Mouse (Mus musculus) bone marrow, adult 2 months (tissue): Measurements from ENCODE around the gene Hoxd3. TPM values are rescaled to one million over a fixed set of nuclear protein-coding genes. Genes with fewer than 3 reads are reported as not detected.

Source experiments
- H3K27ac ChIP-seq: fragments of 200-500 bp; 2 replicates; pipeline ENCODE4 v1.5.1; 2012; ENCODE audit warnings: low read depth, mild to moderate bottlenecking, control low read depth, inconsistent platforms, low read length; ENCODE audit not compliant: control insufficient read depth, poor library complexity, insufficient read depth
- H3K4me1 ChIP-seq: fragments of 200-500 bp; 2 replicates; pipeline ENCODE4 v1.6.1; 2011; ENCODE audit warnings: low read length; ENCODE audit not compliant: control insufficient read depth, insufficient read depth
- H3K4me3 ChIP-seq: fragments of 200-500 bp; replicated peaks from 2 replicates; pipeline ENCODE3; 2011; ENCODE audit warnings: mild to moderate bottlenecking, low read depth, low read length, control low read depth; ENCODE audit not compliant: control insufficient read depth
- CTCF ChIP-seq: fragments of 200-500 bp; IDR thresholded peaks from 2 replicates; pipeline ENCODE4 v1.5.1; 2011; ENCODE audit warnings: low read length, control low read depth; ENCODE audit not compliant: control insufficient read depth, insufficient read depth
- POLR2A ChIP-seq: fragments of 200-500 bp; IDR thresholded peaks from 2 replicates; pipeline ENCODE4 v1.6.1; 2011; ENCODE audit warnings: low read depth, mild to moderate bottlenecking, control low read depth, low read length, borderline replicate concordance; ENCODE audit not compliant: control insufficient read depth
- WGBS: fragments of 180-500 bp; shearing (Covaris S2); methylation state at CpG from one replicate; pipeline ENCODE4 v1.1.7; 2018; 5-methylcytosine and 5-hydroxymethylcytosine counted together
- polyA plus RNA-seq: library from polyadenylated mRNA; stranded (reverse); fragments of >200 nt; gene quantifications from 2 replicates; pipeline ENCODE4 v1.2.4, GENCODE M21; 2011; ENCODE audit warnings: low replicate concordance; ENCODE audit not compliant: missing spikeins, insufficient read depth, insufficient read length

The Hoxd3 gene
- polyA plus RNA-seq, 1 experiment, result not detected

- Histone ChIP-seq H3K4me1 (no peaks in the 10 kb centered on the region), H3K27ac (no peak overlapping the region; the same call in 1 of the 2 replicates), H3K4me3 (no peak overlapping the region)
- no peak for TF ChIP-seq POLR2A
- no peak for TF ChIP-seq CTCF
- WGBS, result under 1% methylated on average over 60 of the region's 66 CpGs
Measured at GRCm38 (mm10) chr2:74704999-74705466, 6.7 kb upstream of the Hoxd3 start.

DNA sequence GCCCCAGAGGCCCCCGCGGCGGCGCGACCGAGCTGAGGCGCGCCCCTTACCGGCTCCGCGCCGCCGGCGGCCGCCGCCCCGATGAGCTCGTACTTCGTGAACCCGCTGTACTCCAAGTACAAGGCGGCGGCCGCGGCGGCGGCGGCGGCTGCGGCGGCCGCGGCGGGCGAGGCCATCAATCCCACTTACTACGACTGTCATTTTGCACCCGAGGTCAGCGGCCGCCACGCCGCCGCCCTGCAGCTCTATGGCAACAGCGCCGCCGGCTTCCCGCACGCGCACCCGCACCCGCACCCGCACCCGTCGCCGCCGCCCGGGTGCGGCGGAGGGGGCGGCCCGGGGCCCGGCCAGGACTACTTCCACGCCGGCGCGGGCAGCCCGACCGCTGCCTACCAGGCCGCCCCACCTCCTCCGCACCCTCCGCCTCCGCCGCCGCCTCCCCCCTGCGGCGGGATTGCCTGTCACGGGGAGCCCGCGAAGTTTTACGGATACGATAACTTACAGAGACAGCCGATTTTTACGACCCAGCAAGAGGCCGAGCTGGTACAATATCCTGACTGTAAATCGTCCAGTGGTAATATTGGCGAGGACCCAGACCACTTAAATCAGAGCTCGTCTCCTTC lies 6.1 kb upstream of the Hoxd3 start:
- TF ChIP-seq POLR2A, result no peak
- TF ChIP-seq CTCF, result no peak
- no peak overlapping the region for H3K27ac ChIP-seq
- H3K4me1 ChIP-seq, result no peaks in the 10 kb centered on the region
- H3K4me3 ChIP-seq, result no peak overlapping the region
- WGBS, result 1% methylated on average over 83 of the region's 85 CpGs

- Histone ChIP-seq H3K4me1 (no peaks in the 10 kb centered on the region), H3K4me3 (no peak overlapping the region), H3K27ac (no peak overlapping the region)
- no peak for TF ChIP-seq CTCF
- TF ChIP-seq POLR2A, result no peak
- 8% methylated on average over 13 of the region's 13 CpGs for WGBS
Measured at GRCm38 (mm10) chr2:74706393-74706960, 5.2 kb upstream of the Hoxd3 start.

DNA sequence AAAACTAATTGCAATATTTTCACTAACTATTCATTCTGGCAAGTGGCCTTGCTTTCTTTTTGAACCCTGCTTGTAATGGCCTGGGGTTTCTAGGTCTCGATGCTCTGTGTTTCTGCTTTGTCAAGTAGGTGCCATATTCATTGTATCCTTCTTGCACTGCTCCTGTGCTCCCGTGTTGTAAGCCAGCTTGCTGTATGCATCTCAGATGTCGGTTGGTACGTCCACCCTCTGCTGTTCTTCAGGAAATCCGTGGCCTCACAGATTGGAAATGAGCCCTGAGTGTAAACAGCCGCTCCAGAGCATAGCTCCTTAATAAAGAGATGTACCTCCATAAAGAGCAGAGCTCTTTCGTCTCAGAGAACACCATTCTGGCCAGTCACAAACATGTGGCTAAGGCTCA lies 4.1 kb upstream of the Hoxd3 start:
- H3K4me1 ChIP-seq, result no peaks in the 10 kb centered on the region
- no peak for TF ChIP-seq CTCF
- TF ChIP-seq POLR2A, result no peak
- H3K4me3 ChIP-seq, result no peak overlapping the region
- WGBS, result 25% methylated on average over 7 of the region's 7 CpGs
- H3K27ac ChIP-seq, result no peak overlapping the region

DNA sequence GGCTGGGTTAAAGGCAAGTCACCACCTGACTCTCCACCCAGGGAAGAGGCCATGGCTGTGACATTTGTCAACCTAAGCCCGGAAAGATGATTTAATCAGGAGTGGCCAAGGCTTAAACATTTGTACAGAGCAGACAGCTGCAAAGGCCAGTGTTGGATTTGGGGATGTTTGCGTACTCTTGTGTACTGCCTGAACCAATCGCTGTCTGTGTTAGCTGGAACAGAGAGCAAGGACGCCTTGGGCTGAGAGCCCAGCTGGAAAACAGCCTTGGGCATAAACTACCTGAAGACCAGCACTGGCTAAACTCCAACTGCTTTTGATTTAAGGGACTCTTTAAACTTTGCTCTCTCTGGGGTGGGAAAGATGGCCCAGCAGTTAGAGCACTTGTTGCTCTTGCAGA lies 3.1 kb upstream of the Hoxd3 start:
- Histone ChIP-seq H3K4me1 (no peaks in the 10 kb centered on the region), H3K27ac (no peak overlapping the region), H3K4me3 (no peak overlapping the region)
- TF ChIP-seq POLR2A (no peak), CTCF (no peak)
- 66% methylated on average over 4 of the region's 4 CpGs for WGBS

- Histone ChIP-seq H3K27ac (no peak overlapping the region), H3K4me1 (no peaks in the 10 kb centered on the region), H3K4me3 (no peak overlapping the region)
- TF ChIP-seq POLR2A (no peak), CTCF (no peak)
- 18% methylated on average over 5 of the region's 5 CpGs for WGBS
Measured at GRCm38 (mm10) chr2:74709465-74710419, 2.0 kb upstream of the Hoxd3 start.

GRCm38 (mm10) chr2:74710929-74711543 lies 691 bp upstream of the Hoxd3 start:
- 10% methylated on average over 16 of the region's 16 CpGs for WGBS
- no peaks in the 10 kb centered on the region; the same call in 1 of the 2 replicates for H3K4me1 ChIP-seq
- TF ChIP-seq CTCF (no peak), POLR2A (no peak)

More at GRCm38 (mm10) chr2:74710929-74711543, 691 bp upstream of the Hoxd3 start:
- Histone ChIP-seq H3K27ac (no peak overlapping the region), H3K4me3 (no peak overlapping the region)
